Mouse (Mus musculus) ZHBTc4 (cell line): ENCODE data around the gene Hhipl1.

Experiments
- DNase-seq: peaks from one replicate; pipeline ENCODE4 v3.0.0-alpha.2; 2011; ENCODE audit warnings: low read depth, low spot score

The Hhipl1 gene

DNA sequence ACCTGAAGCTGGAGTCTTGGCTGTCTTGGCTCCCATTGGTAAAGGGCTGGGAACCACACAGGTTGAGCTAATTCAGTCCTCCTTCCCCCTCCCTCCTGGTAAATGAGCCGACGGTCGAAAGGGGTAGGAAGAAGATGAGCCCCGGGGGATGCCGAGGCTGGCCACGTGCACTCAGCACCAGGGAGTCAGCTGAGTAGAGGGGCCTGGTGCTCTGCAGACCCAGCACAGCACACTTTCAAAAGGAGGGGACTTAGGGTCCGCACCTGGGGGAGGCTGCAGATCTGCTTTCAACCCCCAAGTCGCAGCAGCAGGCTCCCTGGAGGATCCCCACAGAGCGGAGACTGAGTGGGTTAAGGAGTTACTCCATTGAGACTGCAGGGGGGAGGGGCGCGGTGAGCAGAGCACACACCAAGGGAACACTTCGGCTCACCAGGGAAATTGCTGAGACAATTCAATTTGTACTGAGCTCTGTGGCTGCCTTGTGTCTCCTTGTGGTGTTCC, 28.7 kb upstream of the Hhipl1 start:
- DNase-seq = peak; percentile 64

DNA sequence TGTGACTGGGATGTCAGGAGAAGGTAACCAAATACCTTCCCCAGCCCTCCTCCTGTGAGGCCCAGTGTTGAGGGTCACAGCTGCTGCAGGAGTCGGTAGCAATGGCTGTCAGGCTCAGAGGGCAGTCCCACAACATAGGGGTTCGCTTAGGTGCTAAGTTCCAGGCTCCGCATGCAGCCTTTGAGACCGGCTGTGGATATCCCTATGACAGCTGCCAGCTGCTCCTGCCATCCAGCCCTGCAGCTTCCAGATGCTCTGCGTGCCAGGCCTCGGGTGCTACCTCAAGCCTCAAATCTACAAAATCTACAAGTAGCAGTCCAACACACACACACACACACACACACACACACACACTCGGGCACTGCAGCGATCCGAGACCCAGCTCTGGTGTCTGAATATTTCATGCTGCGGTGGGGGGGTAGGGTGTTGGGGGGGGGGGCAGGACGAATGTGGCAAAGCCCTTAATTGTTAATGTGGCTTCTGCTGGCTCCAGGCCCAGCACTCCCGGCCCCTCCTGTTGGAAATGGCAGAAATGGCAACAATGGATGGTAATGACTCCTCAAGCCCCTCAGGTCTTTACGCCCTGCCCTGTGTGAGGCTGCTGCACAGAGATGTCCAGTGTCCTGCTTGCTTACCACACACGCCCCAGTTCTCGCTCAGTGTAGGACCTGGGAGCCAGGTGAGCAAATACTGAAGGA, 27.7 kb upstream of the Hhipl1 start:
- no peak for DNase-seq

DNA sequence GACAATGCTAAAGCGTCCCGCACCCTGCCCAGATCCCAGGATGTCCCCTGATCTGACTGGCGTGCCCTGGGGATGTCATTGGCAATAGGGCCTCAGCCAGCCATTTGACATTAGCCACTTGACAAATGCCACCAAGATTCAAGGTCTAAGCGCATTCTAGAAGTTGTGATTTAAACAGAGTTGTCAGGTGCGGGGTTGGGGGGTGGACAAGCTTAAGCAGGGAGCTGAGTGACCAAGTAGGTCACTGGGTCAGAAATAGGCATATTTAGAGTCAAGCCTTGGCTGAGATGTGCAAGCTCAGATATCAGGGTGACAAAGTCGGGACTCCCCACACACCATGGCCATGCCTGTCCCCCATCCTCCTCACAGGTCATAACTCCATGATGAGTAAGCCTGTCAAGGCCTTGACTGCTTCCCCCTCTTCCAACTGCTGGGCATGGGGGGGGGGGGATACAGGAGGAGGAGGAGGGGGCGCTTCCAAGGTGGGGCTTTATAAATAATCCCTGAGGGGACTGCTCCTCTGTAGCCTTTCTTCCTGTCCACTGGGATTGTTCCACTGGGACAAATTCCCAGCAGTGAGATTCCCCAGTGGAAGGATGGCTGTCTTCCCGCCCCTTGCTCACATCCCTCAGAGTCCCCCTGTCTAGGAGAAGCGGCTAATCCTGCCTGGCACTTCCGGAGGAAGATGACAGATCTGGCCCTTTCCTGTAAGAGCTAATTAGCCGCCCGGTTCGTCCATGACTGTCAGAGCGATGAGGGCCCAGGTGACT, 21.4 kb upstream of the Hhipl1 start:
- DNase-seq = no peak

DNA sequence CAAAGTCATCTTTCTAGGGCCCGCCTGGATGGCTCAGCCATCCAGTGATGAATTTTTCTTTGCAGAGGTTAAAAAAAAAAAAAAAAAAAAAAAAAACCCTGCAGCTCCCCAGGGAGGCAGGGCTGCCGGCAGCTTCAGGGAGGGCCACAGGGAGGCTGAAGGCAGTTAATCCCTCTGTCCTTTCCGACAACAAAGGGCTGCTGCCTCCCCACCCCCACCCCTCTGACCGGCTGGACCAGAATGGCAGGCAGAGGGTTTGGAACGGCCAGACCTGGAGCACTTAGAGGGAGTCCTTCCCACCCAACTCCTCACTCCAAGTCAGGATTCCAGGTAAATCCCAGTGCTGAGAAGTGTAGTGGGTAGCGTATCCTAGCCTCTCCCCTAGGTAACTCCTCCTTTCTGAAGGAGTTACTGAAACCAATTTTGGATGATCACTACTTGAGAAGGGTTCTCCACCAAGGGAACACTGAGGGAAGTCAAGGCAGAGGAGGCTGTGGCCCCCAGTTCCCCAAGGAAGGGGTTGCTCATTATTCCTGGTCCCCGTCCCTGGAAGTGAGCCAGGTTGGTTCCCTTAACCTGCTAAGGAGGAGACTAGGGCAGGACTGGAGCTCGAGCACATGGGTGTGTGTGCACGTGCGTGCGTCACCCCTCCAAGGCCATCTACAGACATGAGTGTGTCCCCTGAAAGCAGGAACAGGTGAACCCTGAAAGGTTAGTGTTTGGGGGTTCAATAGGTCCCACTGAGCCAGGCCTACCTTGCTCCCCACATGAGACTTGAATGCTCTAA, 20.7 kb upstream of the Hhipl1 start:
- peak; percentile 53 for DNase-seq

DNA sequence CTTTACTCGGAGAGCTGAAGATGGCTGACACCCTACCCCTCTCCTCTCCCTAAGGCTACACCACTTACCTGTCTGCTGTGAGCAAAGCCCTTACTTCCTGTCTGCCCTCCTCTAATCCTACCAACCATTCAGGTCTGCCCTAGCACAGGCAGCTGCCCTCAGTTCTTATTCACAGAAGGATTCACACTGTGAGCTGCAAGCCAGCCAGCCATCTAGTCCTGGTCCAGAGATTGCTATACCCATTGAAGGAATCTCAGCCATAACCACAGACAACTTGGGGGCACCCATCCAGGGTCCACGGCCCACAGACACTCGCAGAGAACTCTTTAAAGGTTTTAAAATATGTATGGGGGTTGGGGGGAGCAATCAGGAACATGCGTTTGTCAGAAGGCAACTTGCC, 19.7 kb upstream of the Hhipl1 start:
- no peak for DNase-seq

DNA sequence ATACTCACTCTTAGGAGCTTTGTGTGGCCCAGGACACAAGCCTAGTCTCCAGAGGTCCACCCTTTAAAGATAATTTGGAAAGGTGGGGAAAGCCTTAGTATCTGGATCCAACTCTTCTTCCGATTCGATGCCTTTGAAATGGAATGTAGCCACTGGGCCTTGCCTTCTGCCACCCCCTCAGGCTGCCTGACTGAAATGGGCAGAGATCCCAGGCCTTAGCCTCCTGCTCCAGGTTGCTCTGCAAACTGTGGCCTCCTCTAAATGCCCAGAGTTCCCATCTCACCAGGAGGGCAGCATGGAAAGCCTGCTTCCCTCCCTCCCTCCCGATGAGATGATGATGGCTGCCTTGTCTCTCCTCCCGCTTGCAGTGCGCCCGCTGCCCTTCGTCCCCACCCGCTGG, 19.1 kb upstream of the Hhipl1 start:
- DNase-seq = no peak

DNA sequence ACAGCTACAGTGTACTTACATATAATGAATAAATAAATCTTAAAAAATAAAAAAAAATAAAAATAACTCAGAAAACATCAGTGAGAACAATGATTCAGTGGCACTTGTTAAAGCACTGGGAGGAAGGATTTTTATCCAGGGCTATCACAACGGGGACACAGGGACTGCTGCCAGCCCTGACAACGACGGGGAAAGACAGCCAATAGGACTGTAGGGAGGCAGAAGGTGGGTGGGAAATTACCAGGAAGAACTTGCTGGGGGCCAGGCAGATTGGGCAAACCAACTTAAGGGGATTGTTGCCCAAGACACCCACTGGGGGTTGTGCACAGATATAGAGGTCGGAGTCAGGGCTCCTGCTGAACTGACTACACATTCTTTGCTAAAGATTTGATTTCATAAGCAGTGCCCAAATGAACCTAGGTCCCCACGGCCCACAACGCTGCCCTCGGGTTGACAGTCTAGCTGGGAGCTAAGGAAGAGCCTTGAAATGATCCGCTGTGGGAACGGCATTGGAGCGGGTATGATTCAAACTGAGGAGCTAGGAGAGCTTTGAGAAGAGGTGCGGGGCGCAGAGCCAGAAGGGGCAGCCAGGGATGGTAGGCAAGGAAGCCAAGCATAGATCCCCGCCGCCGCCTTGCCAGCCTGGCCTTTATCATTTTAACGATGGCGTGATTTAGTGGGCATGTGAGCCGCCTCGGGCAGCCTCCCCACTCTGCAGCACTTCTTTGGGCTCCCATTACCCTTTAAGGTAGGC, 17.8 kb upstream of the Hhipl1 start:
- DNase-seq = no peak

DNA sequence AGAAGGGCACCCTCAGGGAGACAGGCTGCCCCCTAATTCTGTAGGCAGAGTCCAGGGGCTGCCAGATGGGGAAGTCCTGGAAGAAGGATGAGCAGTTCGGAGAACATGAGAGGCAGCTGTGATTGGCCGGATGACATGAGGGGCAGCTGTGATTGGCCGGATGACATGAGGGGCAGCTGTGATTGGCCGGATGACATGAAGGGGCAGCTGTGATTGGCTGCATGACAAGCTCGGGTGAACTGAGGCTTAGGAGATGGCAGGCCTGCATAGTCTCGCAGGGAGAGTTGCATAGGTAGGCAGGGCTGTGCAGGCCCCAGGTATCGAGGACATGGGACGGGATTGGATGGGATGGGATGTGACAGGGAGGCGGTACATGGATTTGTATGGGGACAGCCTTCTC, 13.7 kb upstream of the Hhipl1 start:
- DNase-seq = peak; percentile 83

DNA sequence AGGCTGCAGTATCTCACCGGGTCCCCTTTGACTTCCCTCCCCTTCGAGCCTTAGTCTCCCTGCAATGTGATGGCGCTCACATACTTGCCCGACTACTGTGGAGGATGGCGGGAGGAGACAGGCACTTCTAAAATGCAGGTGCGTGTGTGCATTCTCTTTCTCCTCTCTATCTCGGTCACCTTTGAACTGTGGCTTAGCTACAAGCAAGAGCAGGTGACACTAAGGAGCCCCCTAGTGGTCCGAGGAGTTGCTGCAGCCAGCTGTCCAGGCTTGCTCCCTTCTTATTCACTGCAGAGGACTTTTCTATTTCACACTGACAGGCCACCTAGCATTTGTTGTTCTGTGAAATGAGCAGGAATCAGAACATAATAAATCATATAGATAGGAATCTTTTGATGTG, 13.1 kb upstream of the Hhipl1 start:
- peak; percentile 90 for DNase-seq

DNA sequence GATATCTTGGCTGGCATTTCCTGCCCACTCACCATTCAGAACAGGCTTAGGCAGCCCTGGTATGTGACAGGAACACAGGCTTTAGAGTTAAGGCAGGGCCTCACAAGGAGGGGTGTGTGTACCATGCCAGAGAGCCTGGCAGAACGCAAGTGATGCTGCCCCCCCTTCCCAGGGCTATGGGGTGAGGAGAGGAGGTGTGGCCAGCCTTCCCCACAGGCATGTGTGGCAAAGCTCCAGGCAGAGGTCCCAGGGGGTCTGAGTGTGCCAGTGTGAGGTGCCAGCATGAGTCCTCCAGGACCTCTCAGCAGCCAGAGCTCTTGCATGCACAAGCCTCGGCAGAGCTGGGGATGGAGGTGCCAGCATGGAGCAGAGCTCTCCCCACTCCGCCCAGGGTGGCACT, 11.4 kb upstream of the Hhipl1 start:
- no peak for DNase-seq

DNA sequence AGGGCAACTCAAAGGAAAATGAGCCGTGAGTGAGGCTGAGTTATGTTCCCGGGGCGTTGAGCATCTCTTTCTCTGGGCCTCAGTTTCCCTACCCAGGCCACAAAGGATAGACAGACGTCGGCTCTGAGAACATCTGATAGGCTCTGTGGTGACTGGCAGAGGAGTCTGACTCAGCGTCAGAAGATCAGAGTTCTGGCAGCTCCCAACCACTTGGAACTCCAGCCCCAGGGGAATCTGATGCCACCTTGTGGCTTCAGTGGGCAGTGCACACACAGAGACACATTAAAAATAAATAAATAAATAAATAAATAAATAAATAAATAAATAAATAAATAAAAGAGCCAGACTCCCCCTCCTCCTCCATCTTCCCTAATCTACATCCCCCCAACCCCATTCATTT, 9.0 kb upstream of the Hhipl1 start:
- DNase-seq = peak; percentile 81

DNA sequence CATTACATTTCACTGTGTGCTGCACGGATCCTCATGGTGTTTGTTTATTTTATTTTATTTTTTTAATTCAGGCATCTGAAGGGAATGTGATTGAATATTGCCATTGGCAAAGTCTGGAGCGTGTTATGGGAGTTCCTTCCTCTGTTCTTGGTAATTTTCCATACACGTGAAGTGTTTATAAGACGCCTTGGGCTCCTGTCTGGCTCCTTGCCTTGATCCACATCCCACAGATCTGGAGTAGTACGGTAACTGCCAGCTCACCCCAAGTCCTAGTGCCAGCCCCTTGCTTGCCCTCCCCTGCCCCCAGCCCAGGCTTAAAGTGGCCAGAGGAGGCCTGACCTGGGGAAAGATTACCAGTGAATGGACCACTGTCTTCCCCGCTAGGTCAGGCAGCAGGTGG, 5.1 kb upstream of the Hhipl1 start:
- DNase-seq = no peak

DNA sequence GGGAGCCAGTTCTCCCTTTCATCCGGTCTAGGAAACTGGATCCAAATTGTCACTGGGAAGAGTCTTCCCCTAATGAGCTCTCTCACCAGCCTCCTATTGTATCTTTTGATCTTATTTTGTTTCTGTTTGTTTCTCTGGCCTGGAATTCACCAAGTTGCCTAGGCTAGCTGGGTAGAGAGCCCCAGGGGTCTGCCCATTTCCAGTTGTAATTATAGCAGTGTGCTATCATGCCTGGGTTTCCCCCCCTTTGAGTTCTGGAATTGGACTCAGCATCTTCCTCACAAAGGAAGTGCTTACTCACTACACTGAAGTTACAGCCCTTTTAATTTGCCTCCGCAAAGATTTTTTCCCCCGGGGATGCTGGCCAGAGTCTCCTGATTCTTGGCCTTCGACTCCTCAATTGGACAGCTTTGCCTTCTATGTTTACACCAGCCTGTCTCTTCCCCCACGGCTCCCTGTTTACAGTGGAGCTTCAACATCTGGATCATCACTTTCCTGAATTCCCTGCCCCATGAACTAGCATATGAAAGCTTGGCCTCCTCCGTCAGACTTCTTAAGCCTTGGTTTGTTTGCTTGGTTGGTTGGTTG, 2.2 kb upstream of the Hhipl1 start:
- DNase-seq = no peak

DNA sequence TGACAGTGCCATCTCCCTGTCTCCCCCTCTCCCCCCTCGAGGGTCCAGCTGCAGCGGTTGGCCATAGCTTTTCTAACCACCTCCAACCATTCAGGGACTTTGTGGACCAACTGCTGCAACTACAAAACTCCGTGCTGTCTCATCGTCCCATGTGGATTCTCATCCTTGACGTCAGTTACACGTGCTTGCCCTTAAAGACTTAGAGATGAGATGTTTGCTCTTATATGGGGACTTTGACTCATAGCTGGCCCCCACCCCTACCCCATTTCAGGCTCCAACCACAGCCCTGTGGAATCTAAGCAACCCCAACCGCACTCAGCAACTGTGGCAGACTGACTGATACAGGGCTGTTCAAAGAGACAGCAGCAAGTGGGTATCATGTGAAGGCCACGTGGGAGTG, 898 bp upstream of the Hhipl1 start:
- no peak for DNase-seq

DNA sequence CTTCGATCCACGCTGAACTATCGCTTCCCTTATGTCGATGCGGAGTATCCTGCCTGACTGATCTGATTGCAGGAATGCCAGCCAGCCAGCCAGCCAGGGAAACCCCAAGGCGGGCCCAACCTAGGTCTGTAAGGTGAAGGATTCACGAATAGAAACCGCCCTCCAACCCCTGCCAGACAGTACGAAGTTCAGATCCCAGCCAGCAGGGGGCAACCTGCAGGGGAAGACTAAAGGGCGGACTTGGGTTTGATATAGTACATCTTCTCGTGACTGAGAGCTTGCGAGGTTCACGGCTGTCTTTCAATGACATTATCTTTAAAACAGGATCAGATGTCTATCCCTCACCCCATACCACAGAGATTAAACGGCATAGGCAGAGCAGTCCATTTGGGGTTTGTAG, 1.5 kb downstream of the Hhipl1 start:
- DNase-seq = peak; percentile 94

DNA sequence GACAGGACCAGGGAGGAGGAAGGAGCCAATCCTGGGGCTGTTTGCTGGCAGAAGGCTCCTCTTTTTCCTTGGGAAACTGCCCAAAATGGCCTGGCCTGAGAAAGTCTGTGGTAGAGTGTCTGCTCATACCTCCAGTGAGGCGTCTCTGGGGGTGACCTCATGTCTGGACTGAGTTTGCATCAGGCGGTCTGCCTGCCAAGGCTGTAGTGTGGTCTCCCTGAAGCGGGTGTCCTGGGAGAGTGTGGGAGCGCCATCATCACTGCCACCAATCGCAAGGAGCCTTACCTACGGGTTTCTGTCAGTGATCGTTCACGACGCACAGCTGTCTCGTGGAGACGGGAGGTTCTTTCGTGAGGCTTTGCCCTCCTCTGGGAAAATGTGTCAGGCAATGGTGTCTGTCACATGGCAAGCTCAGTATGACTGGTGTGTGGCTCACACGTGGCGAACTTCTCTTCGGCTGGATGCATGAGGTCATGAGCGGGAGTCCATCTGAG, 2.3 kb downstream of the Hhipl1 start:
- DNase-seq = no peak

DNA sequence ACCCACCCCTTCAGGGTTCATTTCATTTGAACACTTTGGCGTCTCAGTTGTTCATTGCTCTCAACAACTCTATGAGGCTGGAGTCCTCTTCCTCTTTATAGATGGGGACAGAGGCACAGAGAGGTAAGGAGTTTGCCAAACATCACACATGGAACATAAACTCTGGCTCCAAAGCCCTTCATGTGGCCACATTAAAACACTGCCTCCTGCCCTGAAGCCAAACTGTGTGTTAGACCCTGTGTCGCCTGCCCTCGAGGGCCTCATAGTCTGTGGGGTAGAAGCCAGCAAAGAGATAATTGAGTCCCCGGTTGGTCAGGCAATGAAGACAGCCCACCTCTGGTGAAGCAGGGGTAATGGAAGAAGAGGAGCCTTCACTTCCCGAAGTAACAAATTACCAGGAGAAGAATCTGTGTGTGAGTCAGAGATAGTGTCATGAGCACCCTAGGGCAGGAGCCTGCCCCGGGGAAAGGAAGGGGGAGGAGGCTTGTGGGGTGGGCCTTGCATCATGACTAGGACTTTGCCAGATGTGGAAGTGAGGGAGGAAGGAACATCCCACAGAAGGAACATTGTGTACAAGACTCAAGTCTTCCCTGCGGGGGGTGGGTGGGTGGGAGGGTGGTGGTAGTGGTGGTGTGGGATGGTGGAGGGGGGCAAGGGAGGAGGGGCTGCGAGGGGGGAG, 3.2 kb downstream of the Hhipl1 start:
- DNase-seq = no peak

DNA sequence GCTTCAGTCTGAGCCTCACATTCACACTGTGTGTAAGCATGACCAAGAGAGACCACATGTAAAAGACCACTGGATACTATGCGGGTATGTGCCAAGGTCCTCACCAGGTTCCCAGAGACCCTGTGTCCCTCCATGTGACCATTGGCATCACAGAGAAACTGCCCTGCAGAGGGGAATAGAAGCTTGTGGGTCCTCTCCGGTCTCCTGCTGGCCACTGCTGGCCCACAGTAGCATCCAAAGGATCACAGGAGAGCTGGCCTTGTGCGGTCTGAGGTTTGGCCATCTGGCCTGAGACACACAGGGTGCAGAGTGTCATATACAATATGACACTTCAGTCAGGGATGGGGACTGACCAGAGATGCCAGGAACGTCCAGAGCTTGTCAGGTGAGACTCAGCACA, 4.0 kb downstream of the Hhipl1 start:
- DNase-seq = no peak

DNA sequence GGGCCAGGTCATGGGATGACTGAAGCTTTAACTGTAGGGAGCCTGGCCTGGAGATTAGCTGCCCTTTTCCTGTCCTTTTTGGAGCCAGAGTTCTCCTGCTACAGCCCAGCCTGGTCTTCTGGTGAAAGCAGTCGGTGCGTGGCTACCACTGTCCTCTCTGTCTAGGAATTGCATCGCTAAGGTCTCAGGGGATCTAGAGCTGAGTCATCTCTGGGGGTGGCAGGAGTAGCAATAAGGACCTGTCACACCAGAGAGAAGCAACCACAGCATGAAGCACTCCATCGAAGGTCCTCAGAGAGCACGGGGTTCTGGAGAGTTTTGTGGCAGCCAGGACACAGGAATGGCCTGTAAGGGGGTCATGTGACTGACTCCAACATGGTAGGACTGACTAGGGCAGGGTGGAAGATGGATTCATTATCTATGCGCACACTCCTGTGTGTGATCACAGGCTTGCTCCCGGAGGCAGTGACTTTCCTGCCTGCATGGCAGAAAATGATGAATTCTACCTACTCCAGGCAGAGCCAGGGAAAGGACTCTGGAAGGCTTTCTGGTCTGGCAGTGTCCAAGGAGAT, 4.5 kb downstream of the Hhipl1 start:
- no peak for DNase-seq

DNA sequence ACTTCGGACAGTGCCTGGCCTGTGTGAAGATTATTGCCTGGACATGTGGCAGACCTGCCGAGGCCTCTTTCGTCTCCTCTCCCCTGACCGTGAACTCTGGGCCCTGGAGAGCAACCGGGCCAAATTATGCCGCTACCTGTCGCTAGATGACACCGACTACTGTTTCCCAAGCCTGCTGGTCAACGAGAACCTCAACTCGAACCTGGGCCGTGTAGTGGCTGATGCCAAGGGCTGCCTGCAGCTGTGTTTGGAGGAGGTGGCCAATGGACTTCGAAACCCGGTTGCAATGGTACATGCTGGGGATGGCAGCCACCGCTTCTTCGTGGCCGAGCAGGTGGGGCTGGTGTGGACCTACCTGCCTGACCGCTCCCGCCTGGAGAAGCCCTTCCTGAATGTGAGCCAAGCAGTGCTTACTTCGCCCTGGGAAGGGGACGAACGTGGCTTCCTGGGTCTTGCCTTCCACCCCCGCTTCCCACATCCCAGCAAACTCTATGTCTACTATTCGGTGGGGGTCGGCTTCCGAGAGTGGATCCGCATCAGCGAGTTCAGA, 5.7 kb downstream of the Hhipl1 start:
- no peak for DNase-seq
